8 mouse cellular contexts compared by ENCODE assay signal in the genomic region with DNA sequence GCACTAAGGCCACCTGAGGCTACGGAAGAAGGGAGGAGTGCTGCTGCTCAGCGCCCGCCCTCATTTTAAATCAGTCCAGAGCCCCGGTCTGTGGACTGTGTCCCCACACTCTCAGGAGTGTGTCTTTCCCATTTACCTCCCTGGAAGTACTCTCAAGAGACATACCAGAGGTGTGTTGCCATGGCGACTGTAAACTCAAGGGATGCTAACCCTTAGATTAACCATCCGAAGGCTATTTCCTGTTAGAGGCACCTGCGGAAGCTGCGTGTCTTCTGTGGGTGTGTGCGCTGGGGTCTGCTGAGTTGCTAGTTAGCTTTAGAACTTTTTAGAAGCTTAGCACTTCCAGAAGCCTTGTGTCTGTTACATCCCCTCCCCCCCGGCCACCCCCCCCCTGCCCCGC.
DNase-seq lines count a peak whose midpoint lies in the region; ATAC-seq lines count a peak whose summit lies in the region.

No protein-coding gene starts in this region.

- H3K36me3 ChIP-seq in kidney, embryonic 14.5 days (ENCODE audit: control insufficient read depth, insufficient read depth, low read length), result no peaks in the 10 kb centered on the region
- H3K36me3 ChIP-seq in kidney, embryonic 15.5 days, result no peaks in the 10 kb centered on the region

- WGBS in kidney, embryonic 14.5 days, result 53% methylated on average over 11 of the region's 11 CpGs
- WGBS in kidney, embryonic 15.5 days, result 52% methylated on average over 11 of the region's 11 CpGs

- peaks cover 14% of the 10 kb centered on the region; the same call in 1 of the 2 replicates for H3K4me1 ChIP-seq in kidney, embryonic 14.5 days (ENCODE audit: control insufficient read depth, insufficient read depth, low read length)
- H3K4me1 ChIP-seq in kidney, embryonic 15.5 days, result peaks cover 20% of the 10 kb centered on the region

- 0 out of 2 replicates have a peak, but pooled peaks have one; percentile 26 for ATAC-seq in kidney, embryonic 14.5 days (ENCODE audit: low FRiP score, low TSS enrichment)
- no peak for ATAC-seq in kidney, embryonic 15.5 days (replicated peaks; ENCODE audit: low FRiP score)
- ATAC-seq in megakaryocyte-erythroid progenitor cell, adult 5-6 weeks (replicated peaks; ENCODE audit: low FRiP score, low TSS enrichment, poor library complexity, severe bottlenecking), result no peak

- H3K27ac ChIP-seq in kidney, embryonic 14.5 days (ENCODE audit: low read depth, low read length), result no peak overlapping the region
- H3K27ac ChIP-seq in kidney, embryonic 15.5 days, result no peak overlapping the region

- no peak overlapping the region for H3K9ac ChIP-seq in kidney, embryonic 14.5 days (ENCODE audit: low read depth, low read length)
- no peak overlapping the region for H3K9ac ChIP-seq in kidney, embryonic 15.5 days

- no peaks in the 10 kb centered on the region for H3K27me3 ChIP-seq in kidney, embryonic 14.5 days (ENCODE audit: control insufficient read depth, insufficient read depth, low read length)
- H3K27me3 ChIP-seq in kidney, embryonic 15.5 days, result no peaks in the 10 kb centered on the region

- no peak overlapping the region for H3K4me2 ChIP-seq in kidney, embryonic 14.5 days (replicated peaks; ENCODE audit: low read depth, low read length)
- H3K4me2 ChIP-seq in kidney, embryonic 15.5 days, result no peak overlapping the region

- no peaks in the 10 kb centered on the region for H3K9me3 ChIP-seq in kidney, embryonic 14.5 days (ENCODE audit: control insufficient read depth, low read length)
- no peaks in the 10 kb centered on the region for H3K9me3 ChIP-seq in kidney, embryonic 15.5 days (replicated peaks)

- H3K4me3 ChIP-seq in kidney, embryonic 14.5 days (ENCODE audit: low read length), result no peak overlapping the region
- H3K4me3 ChIP-seq in kidney, embryonic 15.5 days (replicated peaks), result no peak overlapping the region

- DNase-seq in CD4-positive, CD25-positive, alpha-beta regulatory T cell, adult 2 months (ENCODE audit: low read depth, low spot score), result peak; percentile 61
- DNase-seq in induced T-regulatory cell, adult 2 months (ENCODE audit: low read depth), result peak; percentile 72
- peak; percentile 31 to 44 for DNase-seq in natural killer cell, adult 2 months (ENCODE audit: low spot score in 2 of 2)
- DNase-seq in right cerebral cortex, postnatal 10 days (ENCODE audit: low spot score in 2 of 2), result no peak
- no peak for DNase-seq in testis, postnatal 10 days (ENCODE audit: low spot score)

Comparison
In these comparisons a context has a peak if more than half of its experiments do, and no peak if none do; other contexts are left out.
1. DNase-seq: peak in CD4-positive, CD25-positive, alpha-beta regulatory T cell, adult 2 months (single experiment), induced T-regulatory cell, adult 2 months (single experiment) and natural killer cell, adult 2 months (2 of 2); none in right cerebral cortex, postnatal 10 days (0 of 2) and testis, postnatal 10 days (single experiment).